Mouse (Mus musculus) lung, embryonic 15.5 days (tissue): ENCODE results near the gene Tenm4. TPM values are rescaled to one million over a fixed set of nuclear protein-coding genes. Genes with fewer than 3 reads are reported as not detected.

Source experiments
- ATAC-seq: fragments of 200-750 bp; cut with Nextera tagmentation; 2 replicates; pipeline ENCODE4 v1.8.0; 2017; ENCODE audit warnings: moderate number of reproducible peaks, borderline replicate concordance; ENCODE audit not compliant: low FRiP score, low TSS enrichment; ENCODE audit errors: extremely low read depth
- H3K27ac ChIP-seq: fragments of 300-500 bp; sonication (generic); 2 replicates; pipeline ENCODE4 v1.5.1; 2015; ENCODE audit warnings: moderate library complexity, mild to moderate bottlenecking, inconsistent platforms
- H3K27me3 ChIP-seq: fragments of 300-500 bp; sonication (generic); 2 replicates; pipeline ENCODE4 v1.6.1; 2015; ENCODE audit warnings: inconsistent platforms
- H3K36me3 ChIP-seq: fragments of 300-500 bp; sonication (generic); 2 replicates; pipeline ENCODE4 v1.6.1; 2015; ENCODE audit warnings: inconsistent platforms
- H3K4me1 ChIP-seq: fragments of 300-500 bp; sonication (generic); 2 replicates; pipeline ENCODE4 v1.6.1; 2015; ENCODE audit warnings: inconsistent platforms
- H3K4me2 ChIP-seq: fragments of 300-500 bp; sonication (generic); 2 replicates; pipeline ENCODE4 v1.6.1; 2015; ENCODE audit warnings: inconsistent platforms, mild to moderate bottlenecking, moderate library complexity
- H3K4me3 ChIP-seq: fragments of 300-500 bp; sonication (generic); 2 replicates; pipeline ENCODE4 v1.5.1; 2015; ENCODE audit warnings: mild to moderate bottlenecking, inconsistent platforms
- H3K9ac ChIP-seq: fragments of 300-500 bp; sonication (generic); 2 replicates; pipeline ENCODE4 v1.6.1; 2015; ENCODE audit warnings: inconsistent platforms
- H3K9me3 ChIP-seq: fragments of 300-500 bp; sonication (generic); 2 replicates; pipeline ENCODE4 v1.6.1; 2016; ENCODE audit warnings: inconsistent platforms
- WGBS: fragments of 180-500 bp; shearing (Covaris S2); methylation state at CpG from one replicate; pipeline ENCODE4 v1.1.7; 2015; 5-methylcytosine and 5-hydroxymethylcytosine counted together
- polyA plus RNA-seq: library from polyadenylated mRNA; unstranded; fragments of >200 nt; fragmentation: Nextera tagmentation; extraction: Ambion mirVana; gene quantifications from 2 replicates; pipeline ENCODE4 v1.2.1, GENCODE M21; 2015

Gene Tenm4
- polyA plus RNA-seq, 1 experiment from 2014 or later: 22.1 TPM

- Histone ChIP-seq H3K27me3 (no peaks in the 10 kb centered on the region), H3K4me2 (no peak overlapping the region), H3K27ac (no peak overlapping the region), H3K36me3 (no peaks in the 10 kb centered on the region), H3K9ac (no peak overlapping the region), H3K4me3 (no peak overlapping the region), H3K9me3 (no peaks in the 10 kb centered on the region), H3K4me1 (0 out of 2 replicates have a peak, but pooled peaks cover 3% of the 10 kb centered on the region)
- ATAC-seq: no peak
- 87% methylated on average over 6 of the region's 6 CpGs for WGBS
Measured at GRCm38 (mm10) chr7:96588567-96588966, 417.5 kb downstream of the Tenm4 start.

- H3K36me3 ChIP-seq: no peaks in the 10 kb centered on the region
- H3K4me2 ChIP-seq: no peak overlapping the region
- no peak overlapping the region for H3K27ac ChIP-seq
- WGBS: 84% methylated on average over 9 of the region's 9 CpGs
- H3K27me3 ChIP-seq: no peaks in the 10 kb centered on the region
- H3K9me3 ChIP-seq: no peaks in the 10 kb centered on the region
- no peak overlapping the region for H3K4me3 ChIP-seq
- H3K4me1 ChIP-seq: peaks cover 6% of the 10 kb centered on the region; the same call in 1 of the 2 replicates
- H3K9ac ChIP-seq: no peak overlapping the region
- no peak for ATAC-seq
Measured at GRCm38 (mm10) chr7:96595535-96596295, 424.7 kb downstream of the Tenm4 start.

GRCm38 (mm10) chr7:96596402-96597195, 425.6 kb downstream of the Tenm4 start:
- Histone ChIP-seq H3K4me2 (no peak overlapping the region), H3K4me1 (peaks cover 6% of the 10 kb centered on the region; the same call in 1 of the 2 replicates), H3K9ac (no peak overlapping the region), H3K27ac (no peak overlapping the region), H3K9me3 (no peaks in the 10 kb centered on the region), H3K27me3 (no peaks in the 10 kb centered on the region), H3K4me3 (no peak overlapping the region), H3K36me3 (no peaks in the 10 kb centered on the region)
- ATAC-seq: no peak
- 39% methylated on average over 9 of the region's 9 CpGs for WGBS

GRCm38 (mm10) chr7:96597871-96598270, 426.8 kb downstream of the Tenm4 start:
- H3K4me1 ChIP-seq: peaks cover 6% of the 10 kb centered on the region; the same call in 1 of the 2 replicates
- no peaks in the 10 kb centered on the region for H3K36me3 ChIP-seq
- H3K9me3 ChIP-seq: no peaks in the 10 kb centered on the region
- H3K27ac ChIP-seq: no peak overlapping the region
- H3K27me3 ChIP-seq: no peaks in the 10 kb centered on the region
- no peak overlapping the region for H3K4me2 ChIP-seq
- 92% methylated on average over 4 of the region's 4 CpGs for WGBS
- H3K9ac ChIP-seq: no peak overlapping the region
- no peak for ATAC-seq
- H3K4me3 ChIP-seq: no peak overlapping the region

GRCm38 (mm10) chr7:96599081-96599480, 428.0 kb downstream of the Tenm4 start:
- Histone ChIP-seq H3K4me1 (peaks cover 6% of the 10 kb centered on the region; the same call in 1 of the 2 replicates), H3K9ac (no peak overlapping the region), H3K27me3 (no peaks in the 10 kb centered on the region), H3K9me3 (no peaks in the 10 kb centered on the region), H3K4me2 (no peak overlapping the region), H3K36me3 (no peaks in the 10 kb centered on the region), H3K4me3 (no peak overlapping the region), H3K27ac (no peak overlapping the region)
- 64% methylated on average over 3 of the region's 3 CpGs for WGBS
- no peak for ATAC-seq

- Histone ChIP-seq H3K4me2 (no peak overlapping the region), H3K9me3 (no peaks in the 10 kb centered on the region), H3K9ac (no peak overlapping the region), H3K36me3 (no peaks in the 10 kb centered on the region), H3K4me3 (no peak overlapping the region), H3K27me3 (no peaks in the 10 kb centered on the region), H3K4me1 (peaks cover 6% of the 10 kb centered on the region; the same call in 1 of the 2 replicates), H3K27ac (0 out of 2 replicates have a peak overlapping the region, but pooled peaks have one; percentile 22)
- ATAC-seq: peak; percentile 56; the same call in 1 of the 2 replicates
- 17% methylated on average over 2 of the region's 5 CpGs for WGBS
Measured at GRCm38 (mm10) chr7:96600381-96600941, 429.4 kb downstream of the Tenm4 start.

- H3K27me3 ChIP-seq: no peaks in the 10 kb centered on the region
- no peak overlapping the region for H3K4me2 ChIP-seq
- H3K9ac ChIP-seq: no peak overlapping the region
- H3K4me3 ChIP-seq: no peak overlapping the region
- no peak overlapping the region for H3K27ac ChIP-seq
- H3K9me3 ChIP-seq: no peaks in the 10 kb centered on the region
- no peak for ATAC-seq
- WGBS: 56% methylated on average over 3 of the region's 3 CpGs
- peaks cover 6% of the 10 kb centered on the region; the same call in 1 of the 2 replicates for H3K4me1 ChIP-seq
- H3K36me3 ChIP-seq: no peaks in the 10 kb centered on the region
Measured at GRCm38 (mm10) chr7:96604091-96604745, 433.2 kb downstream of the Tenm4 start.

GRCm38 (mm10) chr7:96605316-96605715, 434.3 kb downstream of the Tenm4 start:
- no peak overlapping the region for H3K4me3 ChIP-seq
- no peak overlapping the region for H3K27ac ChIP-seq
- H3K4me2 ChIP-seq: no peak overlapping the region
- H3K36me3 ChIP-seq: no peaks in the 10 kb centered on the region
- H3K27me3 ChIP-seq: no peaks in the 10 kb centered on the region
- H3K9ac ChIP-seq: no peak overlapping the region
- H3K9me3 ChIP-seq: no peaks in the 10 kb centered on the region
- WGBS: 45% methylated on average over 2 of the region's 2 CpGs
- peaks cover 5% of the 10 kb centered on the region for H3K4me1 ChIP-seq
- no peak for ATAC-seq

GRCm38 (mm10) chr7:96609854-96610586, 439.0 kb downstream of the Tenm4 start:
- no peak overlapping the region for H3K27ac ChIP-seq
- 46% methylated on average over 10 of the region's 10 CpGs for WGBS
- no peaks in the 10 kb centered on the region for H3K9me3 ChIP-seq
- H3K4me3 ChIP-seq: no peak overlapping the region
- no peaks in the 10 kb centered on the region for H3K36me3 ChIP-seq
- no peaks in the 10 kb centered on the region for H3K27me3 ChIP-seq
- peaks cover 5% of the 10 kb centered on the region; the same call in 1 of the 2 replicates for H3K4me1 ChIP-seq
- no peak overlapping the region for H3K9ac ChIP-seq
- no peak overlapping the region for H3K4me2 ChIP-seq
- no peak for ATAC-seq

GRCm38 (mm10) chr7:96617371-96617770, 446.3 kb downstream of the Tenm4 start:
- Histone ChIP-seq H3K36me3 (no peaks in the 10 kb centered on the region), H3K27me3 (no peaks in the 10 kb centered on the region), H3K9me3 (no peaks in the 10 kb centered on the region), H3K27ac (no peak overlapping the region), H3K4me3 (no peak overlapping the region), H3K4me2 (no peak overlapping the region), H3K9ac (no peak overlapping the region), H3K4me1 (no peaks in the 10 kb centered on the region)
- no peak for ATAC-seq
- 82% methylated on average over 2 of the region's 2 CpGs for WGBS

- Histone ChIP-seq H3K27ac (no peak overlapping the region), H3K36me3 (no peaks in the 10 kb centered on the region), H3K4me1 (no peaks in the 10 kb centered on the region), H3K4me3 (no peak overlapping the region), H3K9me3 (no peaks in the 10 kb centered on the region), H3K4me2 (no peak overlapping the region), H3K27me3 (no peaks in the 10 kb centered on the region), H3K9ac (no peak overlapping the region)
- 75% methylated on average over 4 of the region's 4 CpGs for WGBS
- ATAC-seq: no peak
Measured at GRCm38 (mm10) chr7:96619930-96620472, 449.0 kb downstream of the Tenm4 start.
